7 mouse cellular contexts compared by ENCODE assay signal in the genomic region with DNA sequence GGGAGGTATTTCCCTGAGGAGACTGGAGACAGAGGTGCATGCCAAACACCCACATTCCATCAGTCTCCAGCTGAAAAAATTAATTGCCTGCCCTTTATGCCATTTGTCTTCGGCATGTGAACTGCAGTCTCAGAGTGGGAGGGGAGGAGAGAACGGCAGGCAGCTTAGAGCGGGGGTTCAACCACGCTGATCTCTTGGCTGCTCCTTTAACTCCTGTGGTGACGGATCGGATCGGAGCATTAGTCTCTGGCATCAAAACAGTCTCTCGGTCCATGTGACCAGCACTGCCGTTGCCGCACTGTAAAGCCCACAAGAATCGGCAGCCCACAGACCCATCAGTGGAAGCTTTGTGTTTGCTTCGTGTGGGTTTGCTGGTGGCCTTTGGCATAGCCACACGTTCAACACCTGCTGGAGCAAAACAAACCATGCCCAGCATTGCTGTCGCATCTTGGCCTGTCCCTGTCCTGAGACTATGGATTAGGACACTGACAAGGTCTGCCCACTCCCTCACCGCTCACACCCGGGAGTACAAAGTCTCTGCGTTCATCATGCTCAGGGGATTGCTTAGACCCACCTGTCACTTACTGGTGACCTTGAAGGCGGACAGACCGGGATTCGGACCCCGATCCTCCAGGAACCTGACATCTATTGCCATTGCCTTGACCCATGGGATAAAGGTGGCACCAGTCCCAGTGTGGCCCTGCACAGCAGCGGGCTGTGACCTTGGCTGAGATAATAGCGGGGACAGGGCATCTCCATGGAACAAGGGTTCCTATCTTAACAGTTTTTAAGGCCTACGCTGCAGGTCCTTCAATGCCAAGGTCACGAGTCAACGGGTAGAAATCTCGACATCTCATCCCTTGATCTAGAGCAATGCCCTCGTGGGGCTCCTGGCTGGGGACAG. TPM values are rescaled to one million over a fixed set of nuclear protein-coding genes. Genes with fewer than 3 reads are reported as not detected.
DNase-seq lines count a peak whose midpoint lies in the region; ATAC-seq and TF ChIP-seq lines count a peak whose summit lies in the region.

No protein-coding gene starts in this region.

- 8% methylated on average over 28 of the region's 28 CpGs for WGBS in heart, embryonic 16.5 days
- 10% methylated on average over 28 of the region's 28 CpGs for WGBS in neural tube, embryonic 13.5 days

- no peak for TF ChIP-seq CTCF in brain, embryonic 14.5 days (IDR thresholded peaks at IDR 0.05; ENCODE audit: borderline replicate concordance, extremely low read depth, insufficient read depth, insufficient read length)

- ATAC-seq in heart, embryonic 16.5 days (replicated peaks; ENCODE audit: extremely low read depth, insufficient read depth, low FRiP score), result peak; percentile 24; the same call in 1 of the 2 replicates
- ATAC-seq in neural tube, embryonic 13.5 days (ENCODE audit: low read depth), result peak; percentile 27; the same call in 1 of the 2 replicates

- no peaks in the 10 kb centered on the region for H3K27me3 ChIP-seq in heart, embryonic 16.5 days (ENCODE audit: control insufficient read depth, insufficient read depth, low read length)
- 0 out of 2 replicates have a peak, but pooled peaks cover 7% of the 10 kb centered on the region for H3K27me3 ChIP-seq in neural tube, embryonic 13.5 days

- no peaks in the 10 kb centered on the region for H3K9me3 ChIP-seq in heart, embryonic 16.5 days (replicated peaks; ENCODE audit: control insufficient read depth, low read length)
- no peaks in the 10 kb centered on the region for H3K9me3 ChIP-seq in neural tube, embryonic 13.5 days

- peak overlapping the region; percentile 78 for H3K9ac ChIP-seq in heart, embryonic 16.5 days (ENCODE audit: low read length)
- H3K9ac ChIP-seq in neural tube, embryonic 13.5 days, result peak overlapping the region; percentile 79

- DNase-seq in right cerebral cortex, postnatal 10 days (ENCODE audit: low spot score in 2 of 2), result peak; percentile 30 to 35
- no peak for DNase-seq in right cerebral cortex, adult 2 months (ENCODE audit: low spot score in 2 of 2)
- DNase-seq in brain, embryonic 14.5 days (ENCODE audit: low read depth), result peak; percentile 58
- peak; percentile 38 to 57 for DNase-seq in kidney, postnatal 4 days
- DNase-seq in right cerebral cortex, postnatal 36 days (ENCODE audit: low spot score in 2 of 2), result no peak

- TF ChIP-seq POLR2A in brain, embryonic 14.5 days (IDR thresholded peaks at IDR 0.05; ENCODE audit: borderline replicate concordance, extremely low read depth, insufficient read depth, insufficient read length, poor library complexity, severe bottlenecking), result no peak

- peak overlapping the region; percentile 94 for H3K27ac ChIP-seq in heart, embryonic 16.5 days (ENCODE audit: low read length)
- H3K27ac ChIP-seq in neural tube, embryonic 13.5 days (replicated peaks), result peak overlapping the region; percentile 80

- H3K4me2 ChIP-seq in heart, embryonic 16.5 days (ENCODE audit: low read depth, low read length), result peak overlapping the region; percentile 85
- peak overlapping the region; percentile 74 for H3K4me2 ChIP-seq in neural tube, embryonic 13.5 days

- peak overlapping the region; percentile 57 for H3K4me3 ChIP-seq in heart, embryonic 16.5 days (ENCODE audit: low read length)
- H3K4me3 ChIP-seq in neural tube, embryonic 13.5 days, result peak overlapping the region; percentile 42

- no peaks in the 10 kb centered on the region for H3K36me3 ChIP-seq in heart, embryonic 16.5 days (ENCODE audit: control insufficient read depth, insufficient read depth)
- no peaks in the 10 kb centered on the region for H3K36me3 ChIP-seq in neural tube, embryonic 13.5 days

- peaks cover 27% of the 10 kb centered on the region for H3K4me1 ChIP-seq in heart, embryonic 16.5 days (ENCODE audit: control insufficient read depth, insufficient read depth, low read length)
- H3K4me1 ChIP-seq in neural tube, embryonic 13.5 days (replicated peaks), result peaks cover 34% of the 10 kb centered on the region

RNA-seq across cellular contexts. Expression of gene Rnf7, which starts 41.3 kb away (rescaled TPM):
- polyA plus RNA-seq in brain, embryonic 14.5 days (2012; rRNA removed), result 215 and 233 TPM in 2 replicates
- polyA plus RNA-seq in heart, embryonic 16.5 days (2015; fragmentation: Nextera tagmentation; extraction: Ambion mirVana), result 186 and 194 TPM in 2 replicates
- 285 and 287 TPM in 2 replicates for polyA plus RNA-seq in neural tube, embryonic 13.5 days (2015; fragmentation: Nextera tagmentation; extraction: Ambion mirVana)

Comparison
In these comparisons a context has a peak if more than half of its experiments do, and no peak if none do; other contexts are left out.
1. DNase-seq: peak in right cerebral cortex, postnatal 10 days (2 of 2), brain, embryonic 14.5 days (single experiment) and kidney, postnatal 4 days (2 of 2); none in right cerebral cortex, adult 2 months (0 of 2) and right cerebral cortex, postnatal 36 days (0 of 2).